Mouse (Mus musculus) heart, postnatal 0 days (tissue): ENCODE measurements at regions not wholly inside any gene's neighbourhood (a gene's known extent, or its start where the extent isn't known, plus 50 kb on each side); places are given as distances from the start of the nearest gene placed in this dataset.

ENCODE experiments used
- ATAC-seq: fragments of 200-750 bp; cut with Nextera tagmentation; 2 replicates; pipeline ENCODE4 v1.8.0; 2017; ENCODE audit warnings: low read depth, moderate number of reproducible peaks, moderate library complexity; ENCODE audit not compliant: insufficient read depth
- DNase-seq: peaks from one replicate; pipeline ENCODE4 v3.0.0-alpha.2; 2016; ENCODE audit warnings: low spot score
- H3K27ac ChIP-seq: fragments of 300-500 bp; sonication (generic); 2 replicates; pipeline ENCODE4 v1.5.1; 2014; ENCODE audit warnings: low read depth, mild to moderate bottlenecking
- H3K27me3 ChIP-seq: fragments of 300-500 bp; sonication (generic); 2 replicates; pipeline ENCODE4 v1.6.1; 2014; ENCODE audit warnings: low read length, mixed read lengths; ENCODE audit not compliant: control insufficient read depth, insufficient read depth
- H3K36me3 ChIP-seq: fragments of 300-500 bp; sonication (generic); replicated peaks from 2 replicates; pipeline ENCODE4 v1.6.1; 2014; ENCODE audit warnings: low read length, mixed read lengths; ENCODE audit not compliant: control insufficient read depth, insufficient read depth
- H3K4me1 ChIP-seq: fragments of 300-500 bp; sonication (generic); 2 replicates; pipeline ENCODE4 v1.6.1; 2014; ENCODE audit warnings: antibody characterized with exemption; ENCODE audit not compliant: control insufficient read depth, insufficient read depth
- H3K4me2 ChIP-seq: fragments of 300-500 bp; sonication (generic); 2 replicates; pipeline ENCODE4 v1.6.1; 2014; ENCODE audit warnings: low read depth, mild to moderate bottlenecking, low read length, moderate library complexity
- H3K4me3 ChIP-seq: fragments of 300-500 bp; sonication (generic); 2 replicates; pipeline ENCODE4 v1.5.1; 2014; ENCODE audit warnings: low read depth, low read length
- H3K9ac ChIP-seq: fragments of 300-500 bp; sonication (generic); replicated peaks from 2 replicates; pipeline ENCODE4 v1.6.1; 2014; ENCODE audit warnings: low read depth, low read length, mixed read lengths
- H3K9me3 ChIP-seq: fragments of 300-500 bp; sonication (generic); replicated peaks from 2 replicates; pipeline ENCODE4 v1.6.1; 2016; ENCODE audit warnings: low read length; ENCODE audit not compliant: control insufficient read depth
- CTCF ChIP-seq: IDR thresholded peaks from 2 replicates; pipeline ENCODE4 v1.5.1; 2016; ENCODE audit warnings: antibody characterized with exemption, control low read depth, low read depth
- EP300 ChIP-seq: IDR thresholded peaks from 2 replicates; pipeline ENCODE4 v1.6.1; 2016; ENCODE audit warnings: antibody characterized with exemption, low read depth
- WGBS: fragments of 180-500 bp; shearing (Covaris S2); extraction: QIAGEN DNeasy Blood & Tissue Kit; methylation state at CpG from one replicate; pipeline ENCODE4 v1.1.7; 2014; 5-methylcytosine and 5-hydroxymethylcytosine counted together

DNA sequence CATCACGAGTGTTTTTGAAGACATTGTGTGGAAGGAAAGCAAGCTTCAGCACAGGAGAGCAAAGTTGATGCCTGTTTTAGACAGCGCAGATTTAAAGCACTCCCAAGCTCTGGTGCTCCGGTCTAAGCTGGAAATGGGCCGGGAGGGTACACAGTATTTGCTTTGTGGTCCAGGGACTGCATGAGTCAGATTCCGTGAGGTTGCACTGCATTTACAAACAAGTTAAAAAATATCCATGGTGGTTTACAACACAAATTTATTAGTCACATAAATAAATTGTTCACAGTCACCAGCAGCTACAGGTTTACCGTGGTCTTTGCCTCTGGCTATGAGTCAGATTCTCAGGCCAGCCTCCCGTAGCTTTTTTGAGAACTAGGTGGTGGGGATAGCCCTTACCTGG is 312.0 kb downstream of the Ptprc start:
- no peaks in the 10 kb centered on the region for H3K36me3 ChIP-seq
- DNase-seq (no peak), ATAC-seq (no peak)
- H3K9me3 ChIP-seq = no peaks in the 10 kb centered on the region
- TF ChIP-seq EP300 = no peak
- no peak for TF ChIP-seq CTCF
- no peaks in the 10 kb centered on the region for H3K4me1 ChIP-seq
- H3K9ac ChIP-seq = no peak overlapping the region
- H3K4me2 ChIP-seq = no peak overlapping the region
- H3K27ac ChIP-seq = no peak overlapping the region
- H3K4me3 ChIP-seq = no peak overlapping the region
- WGBS = 80% methylated on average over 7 of the region's 7 CpGs
- H3K27me3 ChIP-seq = no peaks in the 10 kb centered on the region

DNA sequence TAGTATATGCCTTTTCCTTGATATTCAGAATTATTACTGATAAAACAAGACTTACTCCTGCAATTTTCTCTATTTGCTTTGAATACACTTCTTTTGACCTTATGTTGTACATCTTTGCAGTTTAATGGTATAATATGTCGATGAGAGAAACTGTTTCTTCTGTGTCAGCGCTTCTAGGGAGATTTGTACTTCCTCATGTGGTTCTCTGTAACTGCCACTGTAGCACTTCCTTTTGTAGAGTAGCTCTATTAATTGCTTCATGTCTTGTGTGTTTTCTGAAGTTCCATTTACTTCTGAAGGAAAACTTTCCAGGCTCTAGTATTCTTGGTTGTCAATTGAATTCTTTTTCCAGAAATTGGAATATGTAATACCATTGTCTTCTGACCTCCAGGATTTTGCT is 323.2 kb downstream of the Ptprc start:
- no peak overlapping the region for H3K4me3 ChIP-seq
- TF ChIP-seq EP300 (no peak), CTCF (no peak)
- 79% methylated on average over 2 of the region's 2 CpGs for WGBS
- H3K4me1 ChIP-seq = no peaks in the 10 kb centered on the region
- DNase-seq (no peak), ATAC-seq (no peak)
- H3K9me3 ChIP-seq = no peaks in the 10 kb centered on the region
- no peak overlapping the region for H3K4me2 ChIP-seq
- no peak overlapping the region for H3K27ac ChIP-seq
- H3K27me3 ChIP-seq = no peaks in the 10 kb centered on the region
- no peaks in the 10 kb centered on the region for H3K36me3 ChIP-seq
- no peak overlapping the region for H3K9ac ChIP-seq

DNA sequence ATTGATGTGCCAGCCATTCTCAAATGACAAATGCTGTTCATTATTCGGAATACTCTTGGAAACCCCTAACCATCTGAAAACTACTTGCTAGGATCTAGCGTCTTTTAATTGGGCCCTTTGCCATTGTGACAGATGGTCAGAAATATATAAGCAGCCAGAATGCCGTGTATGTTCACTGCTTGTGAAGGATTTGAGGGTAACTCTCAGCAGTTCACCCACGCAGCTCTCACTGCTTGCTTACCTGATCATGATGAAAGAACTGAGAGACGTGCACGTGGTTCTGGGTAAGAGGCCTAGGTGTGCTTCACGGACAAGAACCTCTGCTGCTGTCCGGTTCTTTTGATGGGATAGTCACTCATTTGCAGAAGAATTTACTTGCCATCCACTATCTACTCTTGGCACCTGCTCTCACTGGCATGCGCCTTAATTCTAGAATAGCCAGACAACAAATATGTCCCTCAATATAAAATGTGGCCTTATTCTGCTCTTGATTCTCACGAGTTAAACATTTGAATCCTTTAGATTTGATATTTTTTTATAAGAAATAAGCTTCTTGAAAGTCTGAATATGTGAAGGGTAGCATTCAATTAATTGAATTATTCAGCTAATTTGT is 328.1 kb downstream of the Ptprc start:
- whole genome bisulfite sequencing = 79% methylated on average over 10 of the region's 10 CpGs
- ATAC-seq = no peak
- H3K4me3 ChIP-seq = no peak overlapping the region
- no peaks in the 10 kb centered on the region for H3K36me3 ChIP-seq
- TF ChIP-seq CTCF (no peak), EP300 (no peak)
- no peak overlapping the region for H3K27ac ChIP-seq
- no peak overlapping the region for H3K4me2 ChIP-seq
- H3K27me3 ChIP-seq = no peaks in the 10 kb centered on the region
- H3K4me1 ChIP-seq = no peaks in the 10 kb centered on the region
- H3K9me3 ChIP-seq = no peaks in the 10 kb centered on the region
- DNase-seq = no peak
- H3K9ac ChIP-seq = no peak overlapping the region

DNA sequence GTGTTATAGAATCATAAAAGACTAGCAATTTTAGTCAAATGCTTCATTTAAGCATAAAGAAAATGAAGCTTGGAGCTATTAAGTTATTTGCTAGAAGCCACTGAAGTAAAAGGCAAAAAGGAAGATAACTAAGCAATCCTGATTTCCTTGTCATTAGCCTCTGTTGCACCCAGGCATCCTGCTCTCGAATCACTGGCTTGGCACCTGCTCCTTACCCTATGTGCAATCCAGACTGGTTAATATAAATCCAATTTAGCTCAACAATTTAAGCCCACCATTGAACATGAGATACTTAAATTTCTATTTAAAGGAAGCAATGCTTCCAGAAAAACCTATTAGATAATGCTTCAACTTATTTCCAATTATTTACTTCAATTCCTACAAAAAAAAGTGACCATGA is 328.7 kb downstream of the Ptprc start:
- no peaks in the 10 kb centered on the region for H3K27me3 ChIP-seq
- H3K9me3 ChIP-seq = no peaks in the 10 kb centered on the region
- WGBS = 60% methylated on average over 1 of the region's 1 CpGs
- no peak overlapping the region for H3K27ac ChIP-seq
- no peaks in the 10 kb centered on the region for H3K36me3 ChIP-seq
- H3K9ac ChIP-seq = no peak overlapping the region
- no peak overlapping the region for H3K4me2 ChIP-seq
- no peaks in the 10 kb centered on the region for H3K4me1 ChIP-seq
- no peak overlapping the region for H3K4me3 ChIP-seq
- TF ChIP-seq EP300 = no peak
- no peak for TF ChIP-seq CTCF
- no peak for ATAC-seq
- DNase-seq = no peak

DNA sequence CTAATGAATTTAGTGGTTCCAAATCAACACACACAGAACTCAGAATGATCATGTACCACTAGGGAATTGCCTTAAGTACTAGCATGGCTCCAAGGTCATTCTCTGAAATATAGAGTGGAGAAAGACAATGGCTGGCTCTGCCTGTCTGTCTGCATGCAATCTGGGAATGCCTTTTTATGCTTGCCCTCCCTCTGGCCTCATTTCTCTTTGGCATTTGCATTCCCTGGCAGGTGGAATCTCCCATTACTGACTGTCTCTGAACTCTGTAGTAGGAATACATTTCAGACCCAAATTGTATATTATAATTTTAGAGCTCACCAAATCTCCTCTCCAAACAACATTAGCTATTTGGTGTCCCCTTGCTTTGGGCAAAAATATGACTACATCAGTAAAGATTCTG is 335.0 kb downstream of the Ptprc start:
- H3K9ac ChIP-seq = no peak overlapping the region
- H3K27me3 ChIP-seq = no peaks in the 10 kb centered on the region
- no peaks in the 10 kb centered on the region for H3K9me3 ChIP-seq
- TF ChIP-seq CTCF (no peak), EP300 (no peak)
- ATAC-seq (no peak), DNase-seq (no peak)
- no peak overlapping the region for H3K27ac ChIP-seq
- H3K36me3 ChIP-seq = no peaks in the 10 kb centered on the region
- no peak overlapping the region for H3K4me2 ChIP-seq
- no peaks in the 10 kb centered on the region for H3K4me1 ChIP-seq
- no peak overlapping the region for H3K4me3 ChIP-seq

DNA sequence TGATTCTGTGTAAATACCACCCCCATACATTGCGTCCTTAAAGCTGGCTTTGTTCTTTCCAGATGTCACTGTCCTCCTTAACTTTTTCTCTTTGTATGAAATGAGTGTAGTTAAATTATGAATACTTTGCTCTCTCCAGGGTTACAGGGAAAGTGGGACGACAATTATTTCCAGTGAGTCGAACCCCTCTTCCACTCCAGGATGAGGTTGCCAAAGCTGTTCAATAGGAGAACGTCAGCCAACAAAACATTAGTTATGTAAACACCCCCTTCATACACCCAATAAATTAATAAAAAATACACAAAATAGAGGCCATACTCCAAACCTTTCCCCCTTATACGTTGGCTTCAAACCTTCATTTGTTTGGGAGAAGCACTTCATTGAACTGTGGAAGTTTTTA is 335.8 kb downstream of the Ptprc start:
- no peak overlapping the region for H3K27ac ChIP-seq
- no peak for ATAC-seq

More for the DNA sequence above, 335.8 kb downstream of the Ptprc start:
- no peak overlapping the region for H3K4me2 ChIP-seq
- DNase-seq = no peak
- no peaks in the 10 kb centered on the region for H3K27me3 ChIP-seq
- H3K4me3 ChIP-seq = no peak overlapping the region
- H3K36me3 ChIP-seq = no peaks in the 10 kb centered on the region
- no peak for TF ChIP-seq CTCF
- no peak for TF ChIP-seq EP300
- 78% methylated on average over 5 of the region's 5 CpGs for WGBS
- H3K9me3 ChIP-seq = no peaks in the 10 kb centered on the region
- H3K4me1 ChIP-seq = no peaks in the 10 kb centered on the region
- H3K9ac ChIP-seq = no peak overlapping the region
